Mouse (Mus musculus): ENCODE data around the gene Ccdc9b. TPM values are rescaled to one million over a fixed set of nuclear protein-coding genes. Genes with fewer than 3 reads are reported as not detected.

Ccdc9b gene
- not detected for polyA plus RNA-seq (2017; shearing (Covaris generic))

GRCm38 (mm10) chr2:118761906-118762783 lies at the start of gene Ccdc9b:
Ccdc9b (minus strand) TSS chr2:118762661.

GRCm38 (mm10) chr2:118779504-118780480 lies 17.3 kb upstream of the Ccdc9b start, which contains the start of gene Disp2:
Disp2 (plus strand) TSS chr2:118779719.

GRCm38 (mm10) chr2:118772158-118772874 lies 9.9 kb upstream of the Ccdc9b start, which contains the start of gene Phgr1:
Phgr1 (plus strand) TSS chr2:118772769.

DNA sequence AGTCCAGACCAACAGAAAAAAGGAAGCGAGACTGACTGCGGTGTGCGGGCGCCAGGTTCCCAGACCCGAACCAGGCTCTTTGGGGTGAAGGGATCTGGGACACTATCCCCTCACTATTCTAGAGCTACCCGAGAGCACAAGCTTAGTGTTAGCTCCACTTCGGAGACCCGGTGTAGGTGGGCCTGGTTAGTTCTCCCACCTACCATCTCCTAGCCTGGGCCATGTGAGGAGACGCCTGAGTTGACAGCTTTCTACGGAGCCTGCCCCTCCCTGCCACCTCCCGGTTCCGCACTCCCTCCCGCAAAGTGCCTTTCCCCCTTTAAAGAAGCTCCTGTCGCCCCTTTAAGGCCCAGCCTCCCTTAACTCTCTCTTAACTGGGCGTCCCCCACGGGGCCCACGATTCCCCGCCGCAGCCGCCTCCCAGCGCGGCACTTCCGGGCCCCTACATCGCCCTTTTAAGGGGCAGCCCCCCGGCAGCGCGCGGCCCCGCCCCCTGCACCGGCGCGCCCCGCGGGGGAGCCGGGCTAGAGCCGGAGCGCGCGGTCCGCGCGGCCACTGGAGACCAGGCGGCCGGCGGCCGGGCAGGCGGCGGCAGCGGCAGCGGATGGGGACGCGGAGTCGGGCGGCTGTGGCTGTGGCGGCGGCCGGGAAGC lies 17.1 kb downstream of the Ccdc9b start, which contains the start of gene Inafm2:
Gene Inafm2 (plus strand): TSS at position 527 of the 653 bp plus-strand sequence.

DNA sequence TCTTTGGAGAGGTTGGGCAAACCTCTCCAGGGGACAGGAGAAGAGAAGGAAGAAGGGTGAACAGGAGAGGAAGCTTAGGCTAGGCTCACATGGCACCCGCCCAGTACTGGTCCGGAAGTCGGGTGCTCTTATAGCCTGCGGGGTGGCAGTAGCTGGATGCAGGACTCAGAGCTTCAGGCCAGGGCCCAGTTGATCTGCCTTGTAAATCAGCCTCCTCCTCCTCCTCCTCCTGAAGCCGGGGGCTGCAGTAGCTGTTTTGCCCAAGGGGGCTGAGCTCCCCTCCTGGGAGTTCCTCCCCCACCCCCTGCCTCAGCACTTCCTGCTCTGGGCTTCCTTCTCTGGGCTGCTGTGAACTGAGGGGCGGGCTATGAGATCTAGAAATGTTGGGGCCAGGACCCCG lies 34.1 kb downstream of the Ccdc9b start, which contains the start of gene Plcb2:
Gene Plcb2 (minus strand): TSS at position 102 of the 400 bp plus-strand sequence.

Other genes with a start within 250 kb of the Ccdc9b start
- gene Bmf, start 213.0 kb downstream of the Ccdc9b start, polyA plus RNA-seq (2017; shearing (Covaris generic)) = 2.3 TPM
- 12.1 TPM for gene Bub1b, start 164.4 kb downstream of the Ccdc9b start, polyA plus RNA-seq (2017; shearing (Covaris generic))
- gene Pak6, start 99.4 kb downstream of the Ccdc9b start, polyA plus RNA-seq (2017; shearing (Covaris generic)) = not detected
- gene Ankrd63, start 58.7 kb downstream of the Ccdc9b start, polyA plus RNA-seq (2017; shearing (Covaris generic)) = not detected
- 38.6 TPM for gene Plcb2, start 34.2 kb downstream of the Ccdc9b start, polyA plus RNA-seq (2017; shearing (Covaris generic))
- gene Inafm2, start 16.9 kb downstream of the Ccdc9b start, polyA plus RNA-seq (2017; shearing (Covaris generic)) = 2.4 TPM
- gene Phgr1, start 10.1 kb upstream of the Ccdc9b start, polyA plus RNA-seq (2017; shearing (Covaris generic)) = not detected
- not detected for gene Disp2, start 17.1 kb upstream of the Ccdc9b start, polyA plus RNA-seq (2017; shearing (Covaris generic))
- gene Knstrn, start 51.3 kb upstream of the Ccdc9b start, polyA plus RNA-seq (2017; shearing (Covaris generic)) = 13.1 TPM
- 65.9 TPM for gene Ivd, start 99.3 kb upstream of the Ccdc9b start, polyA plus RNA-seq (2017; shearing (Covaris generic))
- 1.7 TPM for gene Bahd1, start 137.7 kb upstream of the Ccdc9b start, polyA plus RNA-seq (2017; shearing (Covaris generic))
- 4.4 TPM for gene Chst14, start 163.8 kb upstream of the Ccdc9b start, polyA plus RNA-seq (2017; shearing (Covaris generic))

Data from activated CD4-positive, CD25-positive, alpha-beta regulatory T cell, adult 9 weeks (primary cell).